Mouse (Mus musculus): Measurements from ENCODE around the gene Prima1.

GRCm38 (mm10) chr12:103187020-103187419 lies 54.9 kb downstream of the Prima1 start:
- TF ChIP-seq POLR2A (IDR thresholded peaks at IDR 0.05; ENCODE audit: borderline replicate concordance, extremely low read depth, low read depth, low read length) (no peak), CTCF (IDR thresholded peaks at IDR 0.05; ENCODE audit: insufficient read depth, low read length) (no peak)
